Mouse (Mus musculus): Measurements from ENCODE around the gene Mmp2.

DNA sequence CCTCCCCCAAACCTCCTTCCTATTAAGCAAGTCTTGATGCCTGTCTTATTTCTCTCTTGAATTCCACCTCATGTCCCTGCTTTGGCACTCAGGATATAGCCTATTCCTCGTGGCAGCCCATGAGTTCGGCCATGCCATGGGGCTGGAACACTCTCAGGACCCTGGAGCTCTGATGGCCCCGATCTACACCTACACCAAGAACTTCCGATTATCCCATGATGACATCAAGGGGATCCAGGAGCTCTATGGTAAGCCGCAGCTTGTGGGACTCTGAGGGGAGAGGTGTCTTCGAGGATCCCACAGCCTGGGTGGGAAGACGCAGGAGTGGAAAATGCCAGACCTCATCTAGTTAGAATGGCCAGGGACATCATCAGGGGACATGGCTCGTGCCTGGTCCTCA lies 12.1 kb downstream of the Mmp2 start:
- TF ChIP-seq POLR2A (IDR thresholded peaks at IDR 0.05; ENCODE audit: borderline replicate concordance, control insufficient read depth, low read depth, low read length) (no peak), CTCF (IDR thresholded peaks at IDR 0.05; ENCODE audit: control insufficient read depth, insufficient read depth, low read length) (no peak)

All from bone marrow, adult 2 months (tissue).